Mouse (Mus musculus) left cerebral cortex, adult 6 months (tissue): Measurements from ENCODE around the gene Asb2. TPM values are rescaled to one million over a fixed set of nuclear protein-coding genes. Genes with fewer than 3 reads are reported as not detected.

Experiments
- long read RNA-seq, 2 experiments: library from polyadenylated mRNA; unstranded; transcript quantifications; one replicate each; pipeline ENCODE4 v2.0.0; 2019 to 2020
- polyA plus RNA-seq: library from polyadenylated mRNA; unstranded; fragments of <200 nt; fragmentation: Nextera tagmentation; gene quantifications from 2 replicates; pipeline ENCODE4 v1.2.3, GENCODE M21; 2021

Gene Asb2
- 2.3 and 2.6 TPM in 2 replicates for polyA plus RNA-seq
- long read RNA-seq, experiment 1, transcript Asb2-201 (10 exons, 2,690 nt) = major isoform, 14 of 25 reads
- long read RNA-seq, experiment 1, partial matches to known transcripts = 4 of 25 reads
- long read RNA-seq, experiment 1, other reads (novel, unspliced or antisense) = 3 of 25 reads
- long read RNA-seq, experiment 2, partial matches to known transcripts = 4 of 7 reads
- long read RNA-seq, experiment 2, other reads (novel, unspliced or antisense) = 0 of 7 reads

DNA sequence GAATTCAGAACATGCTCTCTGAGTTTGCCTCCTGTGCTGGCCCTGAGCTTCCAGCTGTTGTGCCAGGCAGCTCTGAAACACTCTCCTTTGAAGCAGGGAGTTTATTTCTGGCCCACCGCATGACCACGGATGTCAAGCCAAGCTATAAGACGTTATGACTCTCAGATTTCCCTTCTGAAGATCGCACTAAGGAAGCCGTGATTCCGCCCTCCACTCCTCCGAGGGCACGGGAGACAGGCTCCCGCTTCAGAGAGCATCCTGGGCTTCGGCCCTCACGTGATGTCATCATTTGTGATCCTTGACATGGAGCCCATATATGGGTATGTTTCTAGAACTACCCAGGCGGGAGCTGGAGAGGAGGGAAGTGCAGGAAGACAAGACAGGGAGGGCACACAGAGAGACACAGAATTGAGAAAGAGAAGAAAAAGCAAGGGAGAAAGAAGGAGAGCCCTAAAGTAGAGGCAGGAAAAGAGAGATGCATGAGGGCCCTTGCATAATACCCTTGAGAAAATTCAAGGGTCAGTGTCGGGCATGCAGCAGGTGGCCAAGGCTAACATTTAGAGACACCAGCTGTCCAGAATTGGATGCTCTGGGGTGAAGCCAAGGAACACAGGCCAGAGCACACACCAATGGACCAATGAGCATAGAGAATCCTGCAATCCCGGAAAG is at the start of gene Asb2:
Gene Asb2 (minus strand): TSS at position 256 of the 669 bp plus-strand sequence.

DNA sequence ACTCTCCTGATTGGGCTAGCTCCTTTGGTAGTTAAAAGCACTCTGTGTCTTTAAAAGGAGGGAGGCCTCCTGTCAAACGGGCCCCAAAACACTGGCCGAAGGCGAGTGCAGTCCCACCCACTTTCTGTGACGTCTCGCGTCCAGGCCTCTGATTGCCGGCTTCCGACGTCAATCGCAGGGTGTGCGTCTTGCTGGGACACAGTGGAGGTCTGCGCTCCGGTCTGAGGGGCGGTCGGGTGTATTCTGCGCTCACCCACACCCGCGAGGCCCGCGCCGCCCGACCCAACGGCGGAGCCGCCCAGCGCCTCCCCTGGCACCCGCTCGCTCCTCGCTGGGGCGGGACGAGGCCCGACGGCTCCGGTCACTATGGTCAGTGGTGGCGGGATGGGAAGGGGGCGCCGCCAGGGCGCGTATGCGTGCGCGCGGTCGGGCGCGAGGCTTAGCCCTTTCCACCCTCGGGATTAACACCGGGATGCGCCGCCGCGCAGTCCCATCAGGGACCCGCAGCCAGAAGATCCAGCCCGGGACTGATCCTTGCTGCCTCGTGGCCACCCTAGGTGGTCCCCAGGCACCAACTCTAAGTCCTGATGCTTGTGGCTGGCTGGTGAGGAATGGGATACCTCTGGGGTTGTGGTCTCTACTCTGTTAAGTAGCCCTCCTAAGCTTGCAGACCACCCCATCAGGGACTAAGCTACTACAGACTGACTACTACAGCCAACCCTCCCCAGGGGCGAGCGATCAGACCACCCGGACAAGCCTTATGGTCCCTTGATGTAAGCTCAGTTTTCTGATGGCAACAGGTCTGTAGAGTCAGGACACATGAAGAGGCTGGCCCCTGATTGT is 32.9 kb upstream of the Asb2 start, which contains the start of gene Otub2:
Gene Otub2 (plus strand): TSS at position 178 of the 843 bp plus-strand sequence.

GRCm38 (mm10) chr12:103310744-103311267 is 45.0 kb downstream of the Asb2 start, which contains the start of gene Fam181a:
Gene Fam181a (plus strand): TSS chr12:103310975.

Other genes with a start within 250 kb of the Asb2 start
- gene Prima1, start 113.9 kb downstream of the Asb2 start, polyA plus RNA-seq = 2.3 and 2.7 TPM in 2 replicates
- 3.4 and 4.1 TPM in 2 replicates for gene Fam181a, start 45.0 kb downstream of the Asb2 start, polyA plus RNA-seq
- gene Otub2, start 32.7 kb upstream of the Asb2 start, polyA plus RNA-seq = 20.6 and 21.1 TPM in 2 replicates
- gene 9330161L09Rik, start 51.8 kb upstream of the Asb2 start, polyA plus RNA-seq = 0.21 and 0.23 TPM in 2 replicates
- 293 and 306 TPM in 2 replicates for gene Ddx24, start 69.8 kb upstream of the Asb2 start, polyA plus RNA-seq
- 107 and 110 TPM in 2 replicates for gene Ifi27, start 78.2 kb upstream of the Asb2 start, polyA plus RNA-seq
- 17.9 and 44.5 TPM in 2 replicates for gene Ifi27l2a, start 87.7 kb upstream of the Asb2 start, polyA plus RNA-seq
- 0.30 TPM in 1 of 2 replicates, not detected in the other for gene Ifi27l2b, start 101.2 kb upstream of the Asb2 start, polyA plus RNA-seq
- 5.2 and 9.5 TPM in 2 replicates for gene Ppp4r4, start 176.3 kb upstream of the Asb2 start, polyA plus RNA-seq